Mouse (Mus musculus) thymus, postnatal 10 days (tissue): ENCODE results near the gene Il5.

ENCODE experiments used
- DNase-seq, 2 experiments: peaks; one replicate each; pipeline ENCODE4 v3.0.0; 2021; ENCODE audit warnings: low spot score in 2 of 2

Gene Il5

DNA sequence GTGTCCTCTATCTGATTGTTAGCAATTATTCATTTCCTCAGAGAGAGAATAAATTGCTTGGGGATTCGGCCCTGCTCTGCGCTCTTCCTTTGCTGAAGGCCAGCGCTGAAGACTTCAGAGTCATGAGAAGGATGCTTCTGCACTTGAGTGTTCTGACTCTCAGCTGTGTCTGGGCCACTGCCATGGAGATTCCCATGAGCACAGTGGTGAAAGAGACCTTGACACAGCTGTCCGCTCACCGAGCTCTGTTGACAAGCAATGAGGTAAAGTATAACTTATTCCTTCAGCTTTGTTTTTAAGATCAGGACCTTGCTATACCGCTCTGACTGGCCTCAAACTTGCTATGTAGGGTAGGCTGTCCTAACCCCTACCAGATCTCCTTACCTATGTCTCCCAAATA lies at the start of gene Il5:
Il5 (plus strand) TSS at position 80 of the 400 bp plus-strand sequence.
- DNase-seq: no peak

DNA sequence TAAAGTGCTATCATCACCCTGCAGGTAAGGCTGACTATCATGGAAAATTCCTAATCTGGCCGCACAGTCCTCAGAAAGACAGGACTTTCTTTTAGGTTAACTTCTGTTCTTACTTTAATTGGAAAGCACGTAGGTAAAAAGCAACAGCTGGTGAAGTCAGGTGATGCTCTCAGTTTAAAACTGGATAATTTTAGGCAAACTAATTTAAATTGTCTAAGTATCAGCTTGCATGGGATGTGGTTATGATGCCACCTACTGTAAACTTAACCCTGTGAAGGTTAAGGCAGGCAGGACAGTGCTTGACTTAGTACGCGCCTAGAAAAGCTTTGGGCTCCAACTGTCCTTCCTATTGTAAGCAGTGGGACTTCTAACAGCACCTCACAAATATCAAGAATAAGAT lies 49.2 kb upstream of the Il5 start:
- no peak for DNase-seq

DNA sequence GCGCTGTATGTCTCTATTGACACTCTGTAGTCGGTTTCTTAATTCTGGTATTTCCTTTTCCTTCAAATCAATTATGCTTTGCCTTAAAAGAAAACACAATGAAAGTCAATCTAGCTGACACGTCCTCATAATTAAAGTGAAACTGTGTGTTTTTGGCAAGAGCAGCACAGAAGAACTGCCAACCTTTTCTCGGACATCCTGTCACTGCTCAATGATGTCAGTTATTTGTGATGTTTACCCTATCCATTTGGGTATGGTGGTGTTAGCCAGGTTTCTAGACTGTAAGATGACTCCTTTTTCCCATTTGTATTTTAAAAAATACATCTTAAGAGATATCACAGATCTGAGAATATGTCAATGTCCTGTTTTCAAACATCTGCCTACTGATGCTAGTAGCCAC lies 40.5 kb upstream of the Il5 start:
- no peak for DNase-seq

DNA sequence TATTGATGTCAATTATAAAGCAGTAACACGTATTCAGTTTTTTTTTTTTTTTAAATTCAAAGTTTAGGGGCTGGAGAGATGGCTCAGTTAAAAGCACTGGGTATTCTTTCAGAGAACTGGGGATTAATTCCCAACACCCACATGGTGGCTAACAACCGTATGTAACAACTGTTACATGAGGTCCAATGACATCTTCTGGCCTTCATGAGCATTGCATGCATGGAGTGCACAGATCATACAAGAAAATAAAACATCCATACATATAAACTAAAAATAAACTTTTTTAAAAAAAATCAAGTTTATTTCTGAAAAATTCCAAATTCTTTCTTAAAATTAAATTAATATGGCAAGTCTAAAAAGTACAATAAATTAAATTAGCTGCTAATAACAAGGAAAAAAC lies 38.9 kb upstream of the Il5 start:
- no peak for DNase-seq

DNA sequence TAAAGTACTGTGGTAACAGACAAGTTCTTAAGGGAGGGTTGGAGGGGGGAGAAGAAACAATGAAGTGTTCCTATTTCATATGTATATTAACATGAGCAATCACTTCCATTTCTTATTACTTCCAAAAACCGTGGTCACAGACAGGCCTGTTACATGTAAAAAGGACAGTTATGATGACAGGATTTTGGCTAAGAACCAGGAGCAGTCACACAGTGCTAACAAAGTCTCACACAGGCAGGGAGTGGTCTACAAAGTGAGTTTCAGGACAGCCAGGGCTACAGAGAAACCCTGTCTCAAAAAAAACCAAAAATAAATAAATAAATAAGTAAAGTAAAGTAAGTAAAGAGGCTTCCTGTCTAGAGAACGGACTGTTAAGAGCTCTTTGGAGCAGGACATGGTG lies 38.4 kb upstream of the Il5 start:
- DNase-seq: no peak

DNA sequence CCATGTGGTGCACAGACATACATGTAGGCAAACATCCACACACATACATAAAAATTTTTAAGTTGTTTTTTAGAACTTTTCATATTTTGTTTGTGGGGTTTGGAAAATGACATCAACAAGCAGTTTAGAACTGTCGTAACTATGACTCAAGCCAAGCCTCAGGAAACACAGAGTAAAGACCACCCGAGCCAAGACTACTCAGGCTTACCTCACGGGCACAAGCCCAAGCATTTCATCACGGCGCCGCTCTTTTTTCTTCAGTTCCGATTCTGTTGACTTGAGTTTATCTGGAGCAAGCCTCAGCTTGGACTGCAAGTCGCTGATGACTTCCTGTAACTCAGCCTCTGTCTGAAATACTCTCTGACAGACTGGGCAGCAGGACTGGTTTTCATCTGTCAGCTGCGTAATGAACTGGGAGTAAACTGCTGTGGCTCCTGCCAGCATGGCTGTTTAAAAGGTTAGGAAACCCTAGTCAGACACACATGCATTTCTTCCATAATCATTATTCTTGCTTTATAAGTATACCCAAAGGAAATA lies 37.5 kb upstream of the Il5 start:
- DNase-seq: no peak

DNA sequence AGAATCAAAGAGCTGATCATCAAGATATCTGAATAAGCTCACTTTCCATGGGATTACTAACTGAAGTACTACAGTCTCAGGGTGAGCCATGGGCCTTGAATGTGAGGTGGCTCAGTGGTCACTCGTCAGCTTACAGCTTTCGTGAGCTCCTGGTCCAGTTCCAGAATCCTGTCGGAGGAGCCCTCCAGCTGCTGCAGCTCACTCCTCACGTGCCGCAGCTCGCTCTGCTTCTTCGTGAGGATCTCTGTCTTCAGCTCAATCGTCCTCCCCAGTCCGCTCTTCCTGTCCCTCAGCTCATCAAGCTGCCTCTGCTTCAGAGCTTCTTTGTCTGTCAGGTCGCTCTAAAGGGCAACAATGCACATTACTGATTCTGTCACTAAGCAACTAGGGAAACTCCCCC lies 28.6 kb upstream of the Il5 start:
- no peak for DNase-seq

GRCm38 (mm10) chr11:53698521-53698920 lies 22.1 kb upstream of the Il5 start:
- DNase-seq: no peak

GRCm38 (mm10) chr11:53699351-53699750 lies 21.2 kb upstream of the Il5 start:
- DNase-seq: no peak

- peak; percentile 14 to 56 for DNase-seq
Measured at GRCm38 (mm10) chr11:53706236-53706933, 14.2 kb upstream of the Il5 start.

DNA sequence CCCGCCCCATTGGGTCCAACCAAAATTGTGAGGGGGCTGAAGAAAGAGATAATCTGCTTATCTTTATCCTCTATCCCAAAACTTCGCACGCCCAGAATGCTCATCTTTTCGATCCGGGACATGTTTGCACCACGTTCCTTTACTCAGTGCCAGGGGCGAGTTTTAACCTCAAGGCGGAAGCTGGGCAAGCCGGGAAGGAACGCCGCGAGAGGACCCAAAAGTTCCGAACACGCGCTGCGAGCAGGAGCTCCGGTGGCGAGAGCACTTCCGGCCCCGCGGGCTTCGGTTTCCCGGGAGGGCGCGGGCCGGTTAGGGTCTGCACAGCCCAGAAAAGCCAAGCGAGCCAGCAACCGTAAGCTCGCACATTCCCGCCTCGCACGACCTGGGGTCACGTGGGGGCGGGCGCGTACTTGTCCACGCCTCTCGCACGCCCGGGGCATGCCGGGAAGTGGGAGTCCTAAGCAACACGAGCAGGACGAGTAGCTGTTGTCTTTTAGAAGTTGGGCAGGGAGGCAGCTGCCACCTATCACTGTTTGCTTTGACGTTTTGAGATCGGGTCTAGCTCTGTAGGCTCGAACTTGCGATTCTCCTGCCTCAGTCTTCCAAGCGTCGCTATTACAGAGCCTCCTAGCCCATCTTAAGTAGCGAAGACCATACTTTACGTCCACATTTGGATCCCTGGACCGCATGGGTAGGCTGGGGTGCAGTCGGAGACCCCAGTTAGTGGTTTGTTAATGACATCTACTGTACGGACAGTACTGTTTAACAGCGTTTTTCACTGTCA lies 13.5 kb upstream of the Il5 start, which contains the start of gene Rad50:
Rad50 (minus strand) TSS at position 386 of the 784 bp plus-strand sequence.
- peak; percentile 88 for DNase-seq

- DNase-seq: no peak
Measured at GRCm38 (mm10) chr11:53707718-53708009, 12.9 kb upstream of the Il5 start.

DNA sequence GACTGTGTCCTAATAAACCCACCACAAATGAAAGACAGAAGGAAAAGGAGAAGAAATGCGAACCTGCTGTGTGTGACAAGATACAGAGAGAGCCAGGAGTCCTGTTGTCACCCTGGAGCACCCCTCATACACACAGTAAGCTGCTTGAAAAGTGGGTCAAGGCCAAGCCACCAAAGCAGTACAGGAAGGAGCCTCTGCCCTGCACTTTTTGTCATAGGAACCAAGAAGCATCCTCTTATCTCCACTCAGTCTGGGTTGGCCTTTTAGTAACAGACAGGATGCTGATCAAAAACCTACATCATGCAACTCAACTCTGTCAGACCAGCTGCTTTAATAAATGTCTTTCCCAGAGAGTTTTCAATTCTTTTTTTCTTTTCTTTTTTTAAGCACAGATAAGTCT lies 893 bp upstream of the Il5 start:
- DNase-seq: no peak

DNA sequence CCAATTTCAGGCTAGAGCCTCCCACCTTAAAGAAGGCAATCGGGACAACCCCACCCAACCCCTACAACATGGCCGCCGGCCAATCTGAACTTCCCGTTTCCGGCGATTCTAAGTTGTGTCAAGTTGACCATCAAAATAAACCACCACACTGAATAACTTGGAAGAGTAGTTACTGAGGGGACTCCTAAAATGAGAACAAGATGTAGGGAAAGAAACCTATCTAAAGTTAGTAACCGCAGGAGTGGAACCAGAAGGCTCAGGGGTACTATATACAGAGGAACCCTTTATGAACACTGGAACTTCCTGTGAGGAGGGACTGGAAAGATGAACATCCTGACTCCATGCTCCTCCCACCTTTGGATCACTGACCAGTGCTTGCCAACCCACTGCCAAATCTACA lies 10.9 kb downstream of the Il5 start:
- no peak for DNase-seq

- no peak for DNase-seq
Measured at GRCm38 (mm10) chr11:53732244-53732643, 11.7 kb downstream of the Il5 start.

DNA sequence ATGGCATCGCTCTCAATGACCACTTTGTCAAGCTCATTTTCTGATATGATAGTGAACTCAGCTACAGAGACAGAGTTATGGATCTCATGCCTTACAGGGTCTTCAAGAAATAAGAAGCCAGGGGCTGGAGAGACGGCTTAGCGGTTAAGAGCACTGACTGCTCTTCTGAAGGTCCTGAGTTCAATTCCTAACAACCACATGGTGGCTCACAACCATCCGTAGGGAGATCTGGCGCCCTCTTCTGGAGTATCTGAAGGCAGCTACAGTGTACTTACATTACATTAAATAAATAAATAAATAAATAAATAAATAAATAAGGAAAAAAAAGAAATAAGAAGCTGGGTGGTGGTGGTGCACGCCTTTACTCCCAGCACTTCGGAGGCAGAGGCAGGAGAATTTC lies 13.2 kb downstream of the Il5 start:
- no peak for DNase-seq

DNA sequence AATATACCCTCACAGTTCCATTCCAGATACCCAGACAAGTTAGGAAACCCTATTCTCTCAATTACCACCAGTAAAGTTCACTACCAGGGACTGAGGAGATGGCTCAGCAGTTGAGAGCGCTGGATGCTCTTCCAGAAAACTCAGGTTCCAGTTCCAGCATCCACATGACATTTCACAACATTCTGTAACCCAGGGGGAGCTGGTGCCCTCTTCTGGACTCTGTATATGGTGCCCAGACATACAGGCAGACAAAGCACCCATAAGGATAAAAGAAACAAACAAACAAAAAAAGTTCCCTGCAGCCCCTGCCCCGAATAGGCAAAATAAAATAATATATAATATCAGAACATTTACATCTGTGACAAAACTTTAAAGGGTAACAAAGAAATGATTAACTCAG lies 13.8 kb downstream of the Il5 start:
- DNase-seq: no peak

- no peak for DNase-seq
Measured at GRCm38 (mm10) chr11:53734970-53735681, 14.5 kb downstream of the Il5 start.

DNA sequence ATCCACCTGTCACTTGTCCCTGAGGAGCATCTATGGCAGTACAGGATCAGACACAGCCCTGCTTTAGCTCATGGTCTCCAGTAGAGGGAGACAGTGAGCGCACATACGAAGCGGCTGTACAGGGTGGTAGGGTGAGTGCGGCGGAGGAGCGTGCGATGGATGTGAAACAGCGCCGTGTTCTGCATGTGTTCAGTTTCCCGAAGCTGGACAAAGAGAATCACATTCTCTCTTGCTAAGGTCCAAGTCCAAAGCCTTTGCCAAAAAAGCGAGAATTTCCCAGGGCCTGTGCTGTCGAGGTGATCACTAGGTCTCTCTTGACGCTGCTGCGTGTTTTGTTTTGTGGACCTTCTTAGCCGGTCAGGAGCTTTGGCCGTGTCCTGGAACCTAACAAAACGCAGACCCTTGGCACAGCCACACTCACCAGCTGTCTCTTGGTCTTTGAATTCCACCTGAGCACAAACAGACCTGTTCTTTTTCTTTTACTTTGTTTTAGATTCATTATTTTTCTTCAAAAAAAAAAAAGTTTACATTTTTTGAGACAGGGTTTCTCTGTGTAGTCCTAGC lies 15.2 kb downstream of the Il5 start:
- peak; percentile 54 to 82 for DNase-seq

- DNase-seq: peak; percentile 59 to 83
Measured at GRCm38 (mm10) chr11:53736771-53737572, 16.4 kb downstream of the Il5 start.

DNA sequence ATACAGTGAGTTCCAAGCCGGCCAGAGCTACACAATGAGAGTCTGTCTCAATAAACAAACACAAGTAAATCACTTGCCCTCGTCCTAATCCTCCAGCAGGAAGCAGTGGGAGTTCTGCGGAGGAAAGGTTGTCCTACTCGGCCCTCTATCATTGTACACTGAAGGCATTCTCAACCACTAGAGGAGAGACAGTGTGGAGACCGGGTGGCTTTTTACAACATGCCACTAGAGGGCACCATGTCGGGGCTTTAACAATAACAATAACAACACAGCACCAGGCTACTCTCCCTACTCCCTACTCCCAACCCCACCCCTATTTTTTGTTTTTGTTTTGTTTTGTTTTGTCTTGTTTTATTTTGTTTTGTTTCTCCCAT lies 17.0 kb downstream of the Il5 start:
- DNase-seq: peak; percentile 51 to 73
